Mouse (Mus musculus) skeletal muscle tissue, adult 2 months (tissue): ENCODE measurements around the gene Kcnk3.

Source experiments
- DNase-seq: peaks from one replicate; pipeline ENCODE4 v3.0.0-alpha.2; 2012; ENCODE audit warnings: low read depth, low spot score

Kcnk3 gene

GRCm38 (mm10) chr5:30588301-30588968, 465 bp downstream of the Kcnk3 start:
- DNase-seq: no peak

DNA sequence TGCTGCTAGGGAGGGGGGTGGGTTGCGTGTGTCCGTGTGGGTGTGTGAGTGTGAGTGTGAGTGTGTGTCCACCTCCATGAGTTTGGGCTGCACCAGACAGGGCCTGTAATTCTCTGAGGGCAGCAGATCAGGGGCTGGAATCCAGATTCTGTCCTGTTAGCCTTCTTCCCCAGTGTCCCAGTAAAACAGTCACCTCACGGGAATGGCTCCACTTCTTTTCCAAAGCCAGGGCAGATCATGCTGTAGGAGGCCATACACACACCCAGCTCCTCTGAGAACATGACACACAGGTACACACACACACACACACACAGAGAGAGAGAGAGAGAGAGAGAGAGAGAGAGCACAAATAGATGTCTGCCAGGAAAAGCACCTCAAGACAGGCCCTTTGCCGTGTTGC, 1.1 kb downstream of the Kcnk3 start:
- no peak for DNase-seq

- DNase-seq: no peak
Observed at GRCm38 (mm10) chr5:30589546-30589945, 1.6 kb downstream of the Kcnk3 start.

DNA sequence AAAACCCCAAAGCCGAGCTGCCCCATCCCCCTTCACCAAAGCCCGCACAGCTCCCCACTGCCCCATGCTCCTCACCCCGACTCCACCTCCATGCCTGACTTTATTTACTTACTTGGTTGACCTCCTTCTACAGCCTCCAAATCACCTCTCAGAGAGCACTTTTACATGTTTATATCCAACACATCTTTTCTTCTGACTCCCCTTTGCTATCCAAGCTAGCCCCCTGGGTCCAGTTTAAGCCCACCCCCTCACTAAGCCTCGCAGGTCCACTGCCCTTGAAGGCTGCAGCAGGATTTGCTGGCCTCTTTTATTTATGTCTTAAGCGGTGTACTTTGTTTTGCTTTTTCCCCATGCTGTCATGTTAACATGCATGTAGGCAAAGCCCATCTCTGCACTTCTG, 2.3 kb downstream of the Kcnk3 start:
- no peak for DNase-seq

GRCm38 (mm10) chr5:30591205-30591731, 3.3 kb downstream of the Kcnk3 start:
- DNase-seq: no peak

DNA sequence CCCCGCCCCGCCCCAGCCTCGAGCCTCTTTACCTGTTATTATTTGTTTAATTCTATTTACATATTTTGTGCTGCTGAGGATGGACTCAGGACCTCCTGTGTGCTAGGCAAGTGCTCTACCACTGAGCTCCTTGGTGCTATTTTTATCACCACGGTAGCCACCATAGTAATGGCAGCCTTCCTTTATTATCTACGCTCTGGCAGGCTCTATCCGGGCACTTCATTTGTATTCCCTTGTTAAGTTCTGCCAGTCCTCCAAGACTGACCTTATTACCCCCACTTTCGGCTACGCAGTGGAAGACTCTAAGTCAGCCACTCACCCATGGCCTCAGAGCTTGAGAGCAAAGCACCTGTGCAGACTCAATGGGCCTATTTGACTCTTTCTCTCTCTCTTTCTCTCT, 3.8 kb downstream of the Kcnk3 start:
- DNase-seq: no peak

- DNase-seq: no peak
Observed at GRCm38 (mm10) chr5:30592279-30592980, 4.5 kb downstream of the Kcnk3 start.

- no peak for DNase-seq
Observed at GRCm38 (mm10) chr5:30593360-30593759, 5.4 kb downstream of the Kcnk3 start.

DNA sequence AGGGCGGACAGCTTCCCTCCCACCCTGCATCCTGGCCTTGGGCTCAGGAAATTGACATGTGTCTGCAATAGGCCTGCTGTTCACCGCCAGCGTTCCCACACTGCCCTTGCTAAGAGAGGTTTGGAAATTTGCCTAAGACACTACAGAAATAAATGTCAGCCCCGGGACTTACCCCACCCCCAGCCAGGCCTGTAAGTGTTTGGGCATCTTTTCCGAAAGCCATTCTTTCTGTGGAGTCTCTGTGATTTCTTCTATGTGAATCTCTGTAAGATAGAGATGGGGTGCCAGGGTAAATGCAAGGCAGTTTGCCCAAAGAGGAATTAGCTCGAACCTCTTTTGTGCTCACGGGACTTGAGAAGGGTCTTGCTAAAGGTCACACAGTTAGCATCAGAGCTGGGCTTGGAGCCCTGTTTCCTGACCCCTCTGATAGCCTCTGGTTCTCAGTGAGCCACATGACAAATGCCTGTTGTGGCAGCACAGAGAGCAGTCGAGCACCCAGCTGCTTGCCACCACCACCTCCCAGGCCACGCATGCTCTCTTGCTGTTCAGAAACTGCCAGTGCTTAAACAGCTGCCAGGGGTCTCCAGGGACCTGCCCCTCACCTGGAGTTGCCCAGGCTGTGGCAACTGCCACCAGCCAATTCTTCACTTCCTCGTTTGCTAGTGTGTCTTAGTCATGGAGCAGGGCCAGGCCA, 6.0 kb downstream of the Kcnk3 start:
- DNase-seq: no peak

- DNase-seq: no peak
Observed at GRCm38 (mm10) chr5:30594953-30595560, 7.1 kb downstream of the Kcnk3 start.

DNA sequence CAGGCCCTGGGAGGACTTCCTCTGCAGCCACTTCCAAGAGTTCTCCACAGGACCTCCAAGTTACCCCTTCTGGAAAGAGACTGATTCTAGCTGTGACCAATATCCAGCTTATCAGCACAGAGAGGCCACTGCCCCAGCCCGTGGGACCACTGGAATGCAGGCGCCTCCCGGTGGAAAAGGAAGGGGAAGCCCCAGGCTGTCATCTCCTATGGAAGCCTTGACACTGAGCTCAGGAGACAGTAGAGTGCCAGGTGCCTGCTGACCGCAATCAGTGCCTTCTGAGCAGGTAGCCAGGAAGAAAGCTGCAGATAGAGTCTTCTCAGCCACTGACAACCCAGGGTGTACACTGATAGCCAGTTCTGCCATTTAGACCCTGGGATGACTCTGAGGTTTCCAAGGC, 13.4 kb downstream of the Kcnk3 start:
- no peak for DNase-seq

DNA sequence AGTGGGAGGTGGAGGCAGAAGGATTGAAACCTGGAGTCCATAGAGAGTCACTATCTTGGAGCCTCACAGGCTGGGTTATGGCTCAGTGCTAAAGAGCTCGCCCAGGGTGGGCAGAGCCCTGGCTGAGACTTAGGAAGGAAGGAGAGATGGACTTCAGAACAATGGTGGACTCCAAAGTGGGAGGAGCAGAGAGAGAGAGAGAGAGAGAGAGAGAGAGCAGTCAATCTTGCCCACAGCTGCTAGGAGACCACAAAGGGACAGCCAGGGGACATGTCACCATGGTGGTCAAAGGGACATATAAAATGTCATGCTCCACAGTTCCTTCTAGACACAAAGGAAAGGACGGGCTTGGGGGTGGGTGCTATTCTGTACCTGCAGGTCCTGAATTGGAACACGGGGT, 15.3 kb downstream of the Kcnk3 start:
- no peak for DNase-seq

- DNase-seq: no peak
Observed at GRCm38 (mm10) chr5:30603926-30604325, 16.0 kb downstream of the Kcnk3 start.

DNA sequence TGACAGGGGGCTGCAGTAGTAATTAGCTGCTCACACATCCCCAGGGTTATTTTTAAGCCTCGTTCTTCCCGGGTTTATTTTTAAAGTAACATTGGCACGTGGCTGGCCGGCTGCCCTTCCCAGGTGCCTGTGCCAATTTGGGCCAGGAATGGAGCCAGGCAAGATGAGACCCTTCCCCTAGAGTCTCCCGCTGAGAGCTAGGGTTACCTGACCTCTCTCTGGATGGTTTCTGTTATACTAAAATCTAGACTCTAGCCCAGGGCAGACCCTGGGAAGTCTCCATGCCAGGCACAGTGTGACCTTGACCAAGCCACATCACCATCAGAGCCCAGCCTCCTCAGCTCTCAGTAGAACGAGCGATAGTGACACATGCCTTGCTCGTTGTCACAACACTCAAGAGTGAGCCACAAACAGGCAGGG, 16.8 kb downstream of the Kcnk3 start:
- DNase-seq: no peak

GRCm38 (mm10) chr5:30605649-30606048, 17.7 kb downstream of the Kcnk3 start:
- no peak for DNase-seq

DNA sequence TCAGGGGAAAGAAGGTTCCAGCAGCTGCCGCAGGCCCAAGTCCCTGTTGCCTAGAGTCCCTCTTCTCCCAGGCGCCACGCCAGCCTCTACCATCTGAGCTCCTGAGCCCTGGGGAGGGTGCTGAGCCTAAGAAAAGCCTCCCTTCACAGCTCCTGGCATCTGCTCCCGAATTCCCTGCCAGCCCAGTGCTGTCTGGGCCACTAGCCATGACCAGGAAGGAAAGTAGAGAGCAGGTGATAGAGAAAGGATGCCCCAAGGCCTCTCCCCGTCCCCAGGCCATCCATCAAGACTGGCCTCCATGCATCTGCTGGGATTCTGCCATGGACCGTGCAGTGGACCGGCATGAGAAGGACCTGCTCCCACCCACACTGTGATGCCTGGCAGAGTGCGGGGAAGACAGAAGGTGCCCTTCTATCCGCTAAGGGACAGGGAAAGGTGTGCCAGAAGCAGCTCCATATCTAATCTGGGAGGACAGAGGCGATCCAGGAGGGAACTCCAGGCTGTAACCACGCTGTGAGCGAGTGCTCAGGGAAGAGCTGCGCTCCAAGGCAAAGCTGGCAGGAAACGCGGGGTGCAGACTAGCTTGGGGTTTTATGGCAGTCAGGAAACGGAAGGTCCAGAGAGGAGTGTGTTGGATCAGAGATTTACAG, 18.6 kb downstream of the Kcnk3 start:
- DNase-seq: peak; percentile 65

DNA sequence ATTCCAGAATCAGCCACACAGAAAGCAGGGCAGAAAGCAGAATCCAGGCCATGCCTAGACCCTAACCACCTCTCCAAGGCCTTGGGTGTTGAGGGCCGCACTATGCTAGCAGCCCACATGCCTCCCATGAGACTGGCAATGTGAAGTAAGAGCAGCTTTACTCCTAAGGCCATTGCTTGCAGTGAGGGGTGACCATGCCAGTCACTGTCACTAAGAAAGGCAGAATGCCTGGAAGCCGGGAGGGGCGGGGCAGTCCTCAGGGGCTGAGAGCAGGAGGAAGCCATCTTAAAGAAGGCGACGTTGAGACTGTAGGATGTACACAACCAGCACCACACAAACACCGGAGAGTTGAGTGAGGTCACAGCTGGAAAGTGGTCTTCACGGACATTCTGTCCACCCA, 21.1 kb downstream of the Kcnk3 start:
- no peak for DNase-seq

GRCm38 (mm10) chr5:30609918-30610645, 22.1 kb downstream of the Kcnk3 start:
- no peak for DNase-seq

GRCm38 (mm10) chr5:30611091-30611490, 23.1 kb downstream of the Kcnk3 start:
- no peak for DNase-seq

DNA sequence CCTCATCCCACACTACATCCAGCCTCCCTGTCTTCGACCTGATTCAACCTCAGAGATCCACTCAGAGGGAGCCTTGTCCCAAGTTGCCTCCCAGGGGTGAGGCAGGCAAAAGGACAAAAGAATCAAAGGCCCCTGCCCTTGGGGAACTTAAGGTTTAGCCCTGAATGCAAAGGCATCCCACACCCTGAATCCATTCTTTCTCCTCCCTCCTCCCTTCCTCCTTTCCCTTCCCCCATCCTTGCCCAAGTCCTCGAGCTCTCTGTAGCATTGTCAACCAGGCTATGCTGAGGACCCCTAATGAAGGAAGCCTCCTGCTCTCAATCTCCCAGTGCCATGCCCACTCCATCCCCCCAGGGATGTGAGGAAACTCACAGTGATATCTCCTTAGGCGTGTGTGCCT, 23.7 kb downstream of the Kcnk3 start:
- no peak for DNase-seq

GRCm38 (mm10) chr5:30612575-30612974, 24.6 kb downstream of the Kcnk3 start:
- no peak for DNase-seq
